Mouse (Mus musculus): ENCODE measurements around the gene Zfp646. TPM values are rescaled to one million over a fixed set of nuclear protein-coding genes. Genes with fewer than 3 reads are reported as not detected.
"Not testable (repeated sequence)": the region's sequence is repeated elsewhere in the genome, so short reads cannot be mapped to it uniquely, and the experiment has no call there.

The Zfp646 gene
- total RNA-seq, 2 experiments from 2014 or later, result 28.6 to 30.2 TPM

DNA sequence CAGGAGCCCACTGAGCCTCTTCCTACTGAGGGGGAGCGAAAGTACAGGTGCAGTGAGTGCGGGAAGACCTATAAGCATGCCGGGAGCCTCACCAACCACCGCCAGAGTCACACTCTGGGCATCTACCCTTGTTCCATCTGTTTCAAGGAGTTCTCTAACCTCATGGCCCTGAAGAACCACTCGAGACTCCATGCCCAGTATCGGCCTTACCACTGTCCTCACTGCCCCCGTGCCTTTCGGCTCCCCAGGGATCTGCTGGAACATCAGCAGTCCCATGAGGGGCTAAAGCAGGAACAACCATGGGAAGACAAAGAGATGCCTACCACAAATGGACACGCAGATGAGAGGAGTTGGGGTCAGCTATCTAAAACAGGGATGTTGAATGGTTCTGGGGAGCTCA lies 3.3 kb downstream of the Zfp646 start:
- DNase-seq (ENCODE audit: low spot score in 2 of 2), result no peak

- no peak for DNase-seq (ENCODE audit: low spot score in 2 of 2)
These were observed 4.4 kb downstream of the Zfp646 start for GRCm38 (mm10) chr7:127880431-127880830.

- DNase-seq (ENCODE audit: low spot score in 2 of 2), result no peak
These were observed 9.9 kb downstream of the Zfp646 start for GRCm38 (mm10) chr7:127885951-127886350.

- DNase-seq (ENCODE audit: low spot score in 2 of 2), result no peak
These were observed 10.5 kb downstream of the Zfp646 start for GRCm38 (mm10) chr7:127886551-127886950.

DNA sequence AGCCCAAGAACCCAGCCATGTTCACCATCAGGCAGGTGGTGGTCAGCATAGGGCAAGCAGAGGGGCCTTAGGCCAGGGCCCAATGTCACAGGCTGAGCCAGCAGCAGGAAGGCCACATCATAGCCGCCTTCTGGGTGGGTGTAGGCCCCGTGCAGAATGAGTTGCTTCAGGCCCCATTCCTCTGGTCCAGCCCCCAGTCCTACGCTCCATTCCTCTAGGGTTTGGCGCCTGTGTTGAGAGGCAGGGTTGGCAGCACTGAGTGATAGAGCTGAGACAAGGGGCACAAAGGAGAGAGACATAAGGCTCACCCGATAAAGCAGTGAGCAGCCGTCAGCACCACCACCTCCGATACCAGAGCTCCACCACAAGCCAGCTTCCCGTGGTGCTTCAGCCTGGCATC lies 11.2 kb downstream of the Zfp646 start:
- DNase-seq (ENCODE audit: low spot score in 2 of 2), result no peak

GRCm38 (mm10) chr7:127887781-127888180 lies 11.8 kb downstream of the Zfp646 start:
- no peak for DNase-seq (ENCODE audit: low spot score in 2 of 2)

- DNase-seq (ENCODE audit: low spot score in 2 of 2), result no peak
These were observed 12.8 kb downstream of the Zfp646 start for GRCm38 (mm10) chr7:127888821-127889220.

DNA sequence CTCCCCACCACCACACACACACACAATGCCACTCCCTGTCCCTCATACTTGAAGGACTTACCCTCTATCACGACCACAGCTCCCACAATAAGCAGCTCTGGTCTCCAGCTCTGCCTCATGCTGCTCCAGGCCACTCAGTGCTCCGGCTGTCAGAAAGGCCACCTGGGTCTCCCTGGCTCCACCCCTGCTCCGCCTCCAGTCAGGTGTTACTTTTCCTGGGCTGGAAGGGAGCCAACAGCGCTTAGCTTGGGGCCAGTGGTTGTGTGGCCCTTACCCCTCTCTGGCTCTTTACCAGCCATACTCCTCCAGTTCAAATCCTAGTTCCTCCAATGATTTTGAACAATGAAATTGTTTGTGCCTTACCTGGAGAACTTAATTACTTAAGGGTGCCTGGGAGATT lies 14.8 kb downstream of the Zfp646 start, which contains the start of gene Prss53:
Prss53 (minus strand) TSS at position 173 of the 400 bp plus-strand sequence.
- DNase-seq (ENCODE audit: low spot score in 2 of 2), result no peak

DNA sequence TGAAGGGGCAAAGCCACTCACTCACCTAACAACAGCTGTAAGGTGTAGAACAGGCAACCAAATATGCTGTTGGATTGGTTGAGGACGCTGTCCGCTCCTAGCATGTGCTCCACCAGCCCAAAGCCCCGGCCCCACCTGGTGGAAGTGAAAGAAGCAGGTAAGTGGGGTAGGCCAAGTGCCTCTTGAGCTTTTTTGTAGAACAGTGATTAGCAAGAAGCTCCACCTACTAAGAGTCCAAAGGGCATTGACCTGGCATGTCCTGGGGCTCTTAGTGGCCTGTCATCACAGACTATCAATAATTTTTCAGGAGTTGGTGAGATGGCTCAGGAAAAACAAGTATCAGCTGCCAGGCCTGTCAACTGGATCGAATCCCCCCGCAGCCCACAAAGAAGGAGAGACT lies 18.5 kb downstream of the Zfp646 start:
- DNase-seq (ENCODE audit: low spot score in 2 of 2), result no peak

- DNase-seq (ENCODE audit: low spot score in 2 of 2), result peak; percentile 90 to 93
These were observed 19.4 kb downstream of the Zfp646 start, which contains the start of the genes Gm21974 and Vkorc1 for GRCm38 (mm10) chr7:127895442-127895841. Gene Gm21974, minus strand, starts transcription at chr7:127895454. Gene Vkorc1, minus strand, starts transcription at chr7:127895617.

DNA sequence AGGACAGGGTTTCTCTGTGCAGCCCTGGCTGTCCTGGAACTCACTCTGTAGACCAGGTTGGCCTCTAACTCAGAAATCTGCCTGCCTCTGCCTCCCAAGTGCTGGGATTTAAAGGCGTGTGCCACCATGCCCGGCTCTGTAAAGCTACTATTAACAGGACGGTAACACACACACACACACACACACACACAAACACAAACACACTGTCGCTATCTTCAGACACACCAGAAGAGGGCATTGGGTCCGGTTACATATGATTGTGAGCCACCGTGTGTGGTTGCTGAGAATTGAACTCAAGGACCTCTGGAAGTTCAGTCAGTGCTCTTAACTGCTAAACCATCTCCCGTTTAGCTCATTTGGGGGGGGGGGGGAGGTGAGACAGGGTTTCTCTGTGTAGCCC lies 19.9 kb downstream of the Zfp646 start:
- not testable (repeated sequence) for DNase-seq (ENCODE audit: low spot score in 2 of 2)

DNA sequence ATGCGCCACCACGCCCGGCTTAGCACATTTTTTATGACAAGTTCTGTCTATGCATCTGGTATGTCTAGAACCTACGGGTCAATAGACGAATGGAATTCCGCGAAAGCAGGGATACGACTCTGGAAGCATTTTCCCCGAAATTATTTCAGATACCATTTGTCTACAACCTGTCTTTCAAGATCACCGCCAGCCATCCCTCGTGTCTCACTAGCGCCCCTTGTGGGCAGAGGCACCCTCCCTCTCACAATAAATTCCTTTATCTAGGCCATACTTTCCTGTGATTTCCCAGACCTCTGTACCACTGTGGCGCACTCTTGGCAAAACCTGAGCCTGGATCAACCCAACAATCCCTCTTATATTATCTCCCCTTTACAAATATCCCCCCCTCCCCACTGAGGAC lies 20.4 kb downstream of the Zfp646 start:
- peak; percentile 68 to 72 for DNase-seq (ENCODE audit: low spot score in 2 of 2)

- DNase-seq (ENCODE audit: low spot score in 2 of 2), result no peak
These were observed 21.5 kb downstream of the Zfp646 start for GRCm38 (mm10) chr7:127897542-127897941.

DNA sequence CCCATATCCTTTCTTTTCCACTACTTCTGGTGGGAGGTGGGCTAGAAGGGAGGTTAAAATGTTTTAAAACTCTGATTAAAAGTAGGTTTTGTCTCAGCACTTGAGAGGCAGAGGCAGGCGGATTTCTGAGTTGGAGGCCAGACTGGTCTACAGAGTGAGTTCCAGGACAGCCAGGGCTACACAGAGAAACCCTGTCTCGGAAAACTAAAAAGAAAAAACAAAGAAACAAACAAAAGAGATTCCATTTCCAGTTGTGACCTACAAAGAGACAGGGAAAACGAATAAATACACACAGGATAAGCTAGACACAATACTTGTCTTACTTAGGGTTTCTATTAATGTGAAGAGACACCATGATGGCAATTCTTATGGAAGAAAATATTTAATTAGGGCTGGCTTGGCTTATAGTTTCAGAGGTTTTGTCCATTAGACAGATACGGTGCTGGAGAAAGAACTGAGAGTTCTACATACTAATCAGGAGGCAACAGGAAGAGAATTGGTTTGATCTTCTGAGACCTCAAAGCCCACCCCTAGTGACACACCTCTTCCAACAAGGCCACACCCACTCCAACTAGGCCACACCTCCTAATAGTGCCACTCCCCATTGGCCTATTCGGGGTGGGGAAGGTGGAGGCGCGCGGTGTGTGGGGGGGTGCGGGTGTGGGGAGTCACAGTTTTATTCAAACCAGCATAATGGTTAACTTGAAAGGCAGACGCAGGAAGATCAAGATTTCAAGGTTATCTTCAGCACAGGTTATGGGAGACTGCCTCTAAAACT lies 22.3 kb downstream of the Zfp646 start:
- no peak for DNase-seq (ENCODE audit: low spot score in 2 of 2)

DNA sequence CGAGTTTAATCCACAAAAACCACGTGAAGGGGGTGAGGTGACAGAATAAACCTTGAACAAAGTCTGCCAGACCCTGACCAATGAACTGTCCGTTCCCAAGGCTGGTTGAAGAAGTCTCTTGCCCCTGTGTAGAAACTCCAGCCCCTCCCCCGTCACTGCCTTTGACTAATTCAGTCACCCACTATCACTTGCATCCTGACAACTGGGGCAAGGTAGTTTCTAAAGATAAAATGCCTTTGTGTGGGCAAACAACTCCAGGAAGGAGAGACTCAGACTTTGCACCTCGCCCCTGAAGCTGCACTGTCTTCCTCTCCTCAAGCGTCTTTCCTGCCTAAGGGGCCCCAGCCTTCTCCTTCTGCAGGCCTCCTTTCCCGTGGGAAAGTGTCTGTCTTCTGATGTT lies 24.0 kb downstream of the Zfp646 start:
- DNase-seq (ENCODE audit: low spot score in 2 of 2), result no peak

DNA sequence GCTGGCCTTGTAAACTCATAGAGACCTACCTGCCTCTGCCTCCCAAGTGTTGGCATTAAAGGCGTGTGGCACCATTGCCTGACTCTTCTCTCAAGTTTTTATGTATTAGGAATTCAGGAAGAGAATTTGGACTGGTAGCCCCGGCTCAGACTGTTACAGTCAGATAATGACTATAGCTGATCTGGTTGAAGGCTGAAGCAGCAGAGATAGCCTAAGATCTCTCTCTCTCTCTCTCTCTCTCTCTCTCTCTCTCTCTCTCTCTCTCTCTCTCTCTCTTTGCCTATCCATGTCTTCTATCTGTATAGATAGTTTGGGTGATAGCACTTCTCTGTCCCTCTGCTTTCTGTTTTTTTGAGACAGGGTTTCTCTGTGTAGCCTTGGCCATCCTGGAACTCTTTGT lies 25.8 kb downstream of the Zfp646 start:
- DNase-seq (ENCODE audit: low spot score in 2 of 2), result no peak

- peak; percentile 81 to 86 for DNase-seq (ENCODE audit: low spot score in 2 of 2)
These were observed 28.2 kb downstream of the Zfp646 start, which contains the start of gene Bckdk for GRCm38 (mm10) chr7:127903971-127904796. Gene Bckdk, plus strand, starts transcription at chr7:127904082.

DNA sequence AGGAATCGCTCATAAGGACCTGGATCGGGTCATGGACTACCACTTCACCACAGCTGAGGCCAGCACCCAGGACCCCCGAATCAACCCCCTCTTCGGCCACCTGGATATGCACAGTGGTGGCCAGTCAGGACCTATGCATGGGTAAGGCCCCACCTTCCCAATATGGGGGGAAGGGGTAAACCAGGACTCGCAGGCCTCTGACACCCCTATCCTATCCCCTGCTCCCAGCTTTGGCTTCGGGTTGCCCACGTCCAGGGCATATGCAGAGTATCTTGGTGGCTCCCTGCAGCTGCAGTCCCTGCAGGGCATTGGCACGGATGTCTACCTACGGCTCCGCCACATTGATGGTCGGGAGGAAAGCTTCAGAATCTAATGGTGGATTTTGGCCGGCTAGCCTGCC lies 31.9 kb downstream of the Zfp646 start:
- DNase-seq (ENCODE audit: low spot score in 2 of 2), result no peak

- DNase-seq (ENCODE audit: low spot score in 2 of 2), result no peak
These were observed 32.6 kb downstream of the Zfp646 start for GRCm38 (mm10) chr7:127908656-127909055.

DNA sequence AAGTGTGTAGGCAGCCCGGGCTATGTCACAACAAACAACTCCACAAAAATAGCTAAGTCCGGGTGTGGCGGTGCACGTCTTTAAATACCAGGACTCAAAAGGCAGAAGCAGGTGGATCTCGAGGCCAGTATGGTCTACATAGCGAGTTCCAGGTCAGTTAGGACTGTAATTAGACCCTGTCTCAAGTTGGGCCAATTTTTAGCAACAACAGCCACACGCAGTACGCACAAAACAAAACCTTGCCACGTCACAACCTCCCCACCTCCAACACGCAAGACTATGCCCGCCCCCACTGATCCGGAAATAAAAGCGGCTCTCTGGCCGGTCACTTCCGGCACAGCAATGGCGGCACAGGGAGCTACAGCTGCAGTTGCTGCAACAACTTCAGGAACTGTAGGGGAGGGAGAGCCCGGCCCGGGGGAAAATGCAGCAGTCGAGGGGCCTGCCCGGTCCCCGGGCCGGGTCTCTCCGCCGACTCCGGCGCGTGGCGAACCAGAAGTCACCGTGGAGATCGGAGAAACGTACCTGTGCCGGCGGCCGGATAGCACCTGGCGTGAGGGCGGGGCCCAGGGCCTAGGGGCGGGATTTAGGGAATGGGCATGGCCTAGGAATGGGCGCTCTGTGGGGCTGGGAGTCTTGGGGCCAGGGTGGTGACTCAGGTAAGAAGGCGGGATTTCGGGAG lies 36.3 kb downstream of the Zfp646 start, which contains the start of gene Kat8:
Kat8 (plus strand) TSS at position 327 of the 682 bp plus-strand sequence.
- DNase-seq (ENCODE audit: low spot score in 2 of 2), result peak; percentile 78 to 82

- no peak for DNase-seq (ENCODE audit: low spot score in 2 of 2)
These were observed 36.9 kb downstream of the Zfp646 start for GRCm38 (mm10) chr7:127912938-127913337.
